Mouse (Mus musculus): ENCODE data around the gene Insig2.

Gene Insig2

GRCm38 (mm10) chr1:121332485-121332884, at the start of gene Insig2:
Gene Insig2 (minus strand): TSS chr1:121332589.
- 88% methylated on average over 1 of the region's 1 CpGs for WGBS

- 55% methylated on average over 3 of the region's 3 CpGs for WGBS
Observed at GRCm38 (mm10) chr1:121381562-121381961, 49.2 kb upstream of the Insig2 start.

GRCm38 (mm10) chr1:121380033-121380432, 47.6 kb upstream of the Insig2 start:
- WGBS, result 90% methylated on average over 3 of the region's 3 CpGs

GRCm38 (mm10) chr1:121377901-121378300, 45.5 kb upstream of the Insig2 start:
- WGBS, result 84% methylated on average over 2 of the region's 2 CpGs

- 88% methylated on average over 1 of the region's 1 CpGs for WGBS
Observed at GRCm38 (mm10) chr1:121377410-121377809, 45.0 kb upstream of the Insig2 start.

GRCm38 (mm10) chr1:121373631-121374030, 41.2 kb upstream of the Insig2 start:
- 86% methylated on average over 2 of the region's 2 CpGs for WGBS

- 94% methylated on average over 1 of the region's 1 CpGs for WGBS
Observed at GRCm38 (mm10) chr1:121372656-121373055, 40.3 kb upstream of the Insig2 start.

- 79% methylated on average over 12 of the region's 12 CpGs for WGBS
Observed at GRCm38 (mm10) chr1:121371449-121371848, 39.1 kb upstream of the Insig2 start.

GRCm38 (mm10) chr1:121367257-121367656, 34.9 kb upstream of the Insig2 start:
- 72% methylated on average over 9 of the region's 9 CpGs for WGBS

- WGBS, result 65% methylated on average over 4 of the region's 4 CpGs
Observed at GRCm38 (mm10) chr1:121360561-121360960, 28.2 kb upstream of the Insig2 start.

- WGBS, result 91% methylated on average over 12 of the region's 12 CpGs
Observed at GRCm38 (mm10) chr1:121359680-121360079, 27.3 kb upstream of the Insig2 start.

GRCm38 (mm10) chr1:121351037-121351436, 18.6 kb upstream of the Insig2 start:
- WGBS, result 92% methylated on average over 3 of the region's 3 CpGs

- 91% methylated on average over 13 of the region's 13 CpGs for WGBS
Observed at GRCm38 (mm10) chr1:121350616-121351015, 18.2 kb upstream of the Insig2 start.

- 82% methylated on average over 4 of the region's 4 CpGs for WGBS
Observed at GRCm38 (mm10) chr1:121348875-121349847, 16.8 kb upstream of the Insig2 start.

- WGBS, result 72% methylated on average over 5 of the region's 5 CpGs
Observed at GRCm38 (mm10) chr1:121343966-121344365, 11.6 kb upstream of the Insig2 start.

- 80% methylated on average over 4 of the region's 4 CpGs for WGBS
Observed at GRCm38 (mm10) chr1:121335789-121336188, 3.4 kb upstream of the Insig2 start.

- WGBS, result 95% methylated on average over 4 of the region's 4 CpGs
Observed at GRCm38 (mm10) chr1:121333986-121334703, 1.8 kb upstream of the Insig2 start.

GRCm38 (mm10) chr1:121330621-121331020, 1.8 kb downstream of the Insig2 start:
- WGBS, result 87% methylated on average over 2 of the region's 2 CpGs

GRCm38 (mm10) chr1:121329391-121329790, 3.0 kb downstream of the Insig2 start:
- 77% methylated on average over 2 of the region's 2 CpGs for WGBS

GRCm38 (mm10) chr1:121328193-121328555, 4.2 kb downstream of the Insig2 start:
- WGBS, result 2% methylated on average over 7 of the region's 7 CpGs

GRCm38 (mm10) chr1:121327344-121328192, 4.8 kb downstream of the Insig2 start:
- WGBS, result under 1% methylated on average over 55 of the region's 55 CpGs
